Mouse (Mus musculus) cortical plate, adult 2 months (tissue): ENCODE results near the gene Sf1. TPM values are rescaled to one million over a fixed set of nuclear protein-coding genes. Genes with fewer than 3 reads are reported as not detected.

Experiments
- H3K27ac ChIP-seq: fragments of 200-500 bp; 2 replicates; pipeline ENCODE4 v1.5.1; 2012; ENCODE audit warnings: low read length, control low read depth, inconsistent platforms; ENCODE audit not compliant: insufficient read depth
- H3K4me1 ChIP-seq: fragments of 200-500 bp; 2 replicates; pipeline ENCODE4 v1.6.1; 2011; ENCODE audit warnings: low read length; ENCODE audit not compliant: control insufficient read depth, insufficient read depth
- H3K4me3 ChIP-seq: fragments of 200-500 bp; 2 replicates; pipeline ENCODE4 v1.5.1; 2011; ENCODE audit warnings: mild to moderate bottlenecking, low read length, control low read depth; ENCODE audit not compliant: insufficient read depth
- CTCF ChIP-seq: fragments of 200-500 bp; IDR thresholded peaks from 2 replicates; pipeline ENCODE4 v1.5.1; 2011; ENCODE audit warnings: mild to moderate bottlenecking, control low read depth, low read length; ENCODE audit not compliant: insufficient read depth; ENCODE audit errors: extremely low read depth
- POLR2A ChIP-seq: fragments of 200-500 bp; IDR thresholded peaks from 2 replicates; pipeline ENCODE4 v1.6.1; 2011; ENCODE audit warnings: mild to moderate bottlenecking, low read length, control low read depth; ENCODE audit not compliant: insufficient read depth; ENCODE audit errors: extremely low read depth
- polyA plus RNA-seq: library from polyadenylated mRNA; depleted of rRNA; stranded (reverse); fragments of >200 nt; gene quantifications from 2 replicates; pipeline ENCODE4 v1.2.3, GENCODE M21; 2012

Gene Sf1
- polyA plus RNA-seq, 1 experiment: 145 TPM

GRCm38 (mm10) chr19:6348717-6349116 lies 14.8 kb upstream of the Sf1 start:
- TF ChIP-seq CTCF: no peak
- no peak for TF ChIP-seq POLR2A
- H3K4me3 ChIP-seq: no peak overlapping the region
- no peak overlapping the region for H3K27ac ChIP-seq
- no peaks in the 10 kb centered on the region for H3K4me1 ChIP-seq

GRCm38 (mm10) chr19:6349215-6349983 lies 14.1 kb upstream of the Sf1 start:
- Histone ChIP-seq H3K4me1 (no peaks in the 10 kb centered on the region), H3K4me3 (no peak overlapping the region), H3K27ac (no peak overlapping the region)
- TF ChIP-seq CTCF (no peak), POLR2A (no peak)

DNA sequence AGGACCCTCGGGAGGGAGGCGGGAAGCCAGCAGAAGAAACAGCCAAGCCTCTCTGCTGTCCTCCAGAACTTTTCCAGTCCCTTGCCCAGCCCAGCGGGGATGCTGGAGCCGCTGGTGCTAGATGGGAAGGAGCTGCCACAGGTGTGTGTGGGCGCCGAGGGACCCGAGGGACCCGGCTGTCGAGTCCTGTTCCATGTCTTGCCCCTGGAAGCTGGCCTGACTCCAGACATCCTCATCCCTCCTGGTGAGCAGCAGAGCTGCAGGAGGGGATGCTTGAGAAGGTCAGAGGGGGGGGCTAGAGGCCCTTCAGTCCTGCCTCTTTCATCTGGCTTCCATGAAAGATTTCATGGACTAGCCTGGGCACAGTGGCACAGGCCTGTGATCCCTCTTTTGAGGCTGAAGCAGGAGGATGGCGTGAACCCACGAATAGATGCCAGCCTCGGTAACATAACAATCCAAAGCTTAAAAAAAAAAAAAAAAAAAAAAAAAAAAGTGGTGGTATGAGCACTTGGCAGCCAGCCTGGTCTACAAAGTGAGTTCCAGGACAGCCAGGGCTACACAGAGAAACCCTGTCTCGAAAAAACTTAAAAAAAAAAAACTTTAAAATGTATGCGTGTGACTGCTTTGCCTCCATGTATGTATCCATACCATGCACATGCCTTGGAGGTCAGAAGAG lies 11.9 kb upstream of the Sf1 start:
- Histone ChIP-seq H3K4me1 (no peaks in the 10 kb centered on the region), H3K27ac (no peak overlapping the region), H3K4me3 (no peak overlapping the region)
- no peak for TF ChIP-seq POLR2A
- no peak for TF ChIP-seq CTCF

- no peaks in the 10 kb centered on the region for H3K4me1 ChIP-seq
- no peak overlapping the region for H3K27ac ChIP-seq
- H3K4me3 ChIP-seq: no peak overlapping the region
- TF ChIP-seq POLR2A (no peak), CTCF (no peak)
Measured at GRCm38 (mm10) chr19:6352107-6352505, 11.4 kb upstream of the Sf1 start.

DNA sequence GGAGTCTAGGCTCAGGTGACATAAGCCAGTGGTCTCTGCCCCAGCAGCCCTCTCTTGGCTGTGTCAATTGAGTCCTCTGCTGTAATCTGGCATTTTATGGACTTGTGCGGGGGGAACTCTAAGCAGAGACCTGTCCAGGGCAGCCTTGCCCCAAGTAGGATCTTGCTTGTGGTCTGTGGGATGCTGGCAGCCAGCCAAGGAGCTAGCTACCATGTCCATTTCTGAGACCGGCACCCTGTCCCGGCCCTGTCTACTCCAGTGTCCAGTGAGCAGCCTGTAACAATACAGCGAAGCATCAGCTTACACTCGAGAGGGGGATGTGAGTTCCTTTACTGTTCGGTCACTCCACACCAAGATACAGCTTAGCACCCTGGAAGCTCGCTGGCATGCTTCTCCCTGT lies 9.5 kb upstream of the Sf1 start:
- H3K27ac ChIP-seq: no peak overlapping the region
- H3K4me3 ChIP-seq: no peak overlapping the region
- TF ChIP-seq CTCF (no peak), POLR2A (no peak)
- H3K4me1 ChIP-seq: no peaks in the 10 kb centered on the region

DNA sequence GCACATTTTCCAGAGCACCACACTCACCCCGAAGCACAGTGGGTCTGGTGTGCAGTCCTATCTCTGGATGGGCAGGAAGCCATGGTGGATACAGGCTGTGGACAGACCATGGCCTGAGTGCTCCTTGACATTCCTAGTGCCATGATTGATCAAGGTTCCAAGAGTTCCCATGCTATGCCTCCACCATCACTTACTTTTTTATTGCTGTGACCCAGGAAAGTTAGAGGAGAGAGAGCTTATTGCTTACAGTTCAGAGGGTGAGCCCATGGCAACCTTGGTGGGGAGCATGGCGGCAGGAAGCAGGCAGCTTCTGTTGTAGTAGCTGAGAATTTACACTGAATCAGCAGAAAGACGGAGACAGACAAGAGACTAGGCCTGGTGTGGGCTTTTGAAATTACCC lies 2.2 kb upstream of the Sf1 start:
- Histone ChIP-seq H3K27ac (no peak overlapping the region), H3K4me1 (no peaks in the 10 kb centered on the region; the same call in 1 of the 2 replicates), H3K4me3 (no peak overlapping the region)
- no peak for TF ChIP-seq CTCF
- TF ChIP-seq POLR2A: no peak

DNA sequence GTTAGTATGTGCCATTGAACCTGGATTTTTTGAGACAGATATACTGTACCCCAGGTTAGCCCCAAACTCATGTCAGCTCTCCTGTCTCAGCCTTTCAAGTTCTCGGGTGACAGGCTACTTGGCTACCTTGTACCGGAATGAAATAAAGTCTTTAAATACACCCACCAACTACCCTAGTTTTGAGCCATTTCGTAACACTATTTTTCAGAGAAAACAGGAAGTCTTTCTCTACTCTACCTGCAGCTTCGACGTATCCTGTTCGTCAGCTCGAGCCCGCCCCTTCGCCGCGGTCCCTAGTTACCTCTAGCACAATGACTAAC lies 439 bp upstream of the Sf1 start:
- Histone ChIP-seq H3K27ac (peak overlapping the region; percentile 22; the same call in 1 of the 2 replicates), H3K4me3 (peak overlapping the region; percentile 55), H3K4me1 (no peaks in the 10 kb centered on the region; the same call in 1 of the 2 replicates)
- TF ChIP-seq POLR2A (no peak), CTCF (no peak)

- peak overlapping the region; percentile 55 for H3K4me3 ChIP-seq
- TF ChIP-seq CTCF: no peak
- TF ChIP-seq POLR2A: peak; percentile 75
- no peaks in the 10 kb centered on the region; the same call in 1 of the 2 replicates for H3K4me1 ChIP-seq
- H3K27ac ChIP-seq: peak overlapping the region; percentile 98
Measured at GRCm38 (mm10) chr19:6364317-6364725, 831 bp downstream of the Sf1 start.

DNA sequence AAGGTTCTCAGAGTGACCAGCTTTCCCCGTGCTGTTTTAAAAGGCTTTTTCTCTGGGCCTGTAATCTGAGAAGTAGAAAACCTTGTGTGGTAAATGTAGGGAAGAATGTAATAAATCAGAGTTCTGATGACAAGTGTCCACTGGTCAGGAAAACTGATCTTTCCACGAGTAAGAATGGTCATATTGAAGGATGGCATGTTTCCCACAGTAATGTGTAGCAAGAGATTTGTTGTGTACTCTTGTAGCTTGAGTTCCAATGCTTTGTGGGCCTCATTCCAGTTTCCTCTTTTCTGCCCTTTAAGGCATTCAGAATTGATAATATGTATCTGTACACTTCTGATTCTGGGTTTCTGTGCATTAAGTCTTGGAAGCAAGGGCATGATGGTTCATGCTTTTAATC lies 1.4 kb downstream of the Sf1 start:
- Histone ChIP-seq H3K27ac (no peak overlapping the region), H3K4me1 (peaks cover under 1% of the 10 kb centered on the region; the same call in 1 of the 2 replicates), H3K4me3 (peak overlapping the region; percentile 55)
- no peak for TF ChIP-seq CTCF
- no peak for TF ChIP-seq POLR2A

GRCm38 (mm10) chr19:6370175-6370574 lies 6.7 kb downstream of the Sf1 start:
- no peak overlapping the region for H3K27ac ChIP-seq
- TF ChIP-seq CTCF (no peak), POLR2A (no peak)

More at GRCm38 (mm10) chr19:6370175-6370574, 6.7 kb downstream of the Sf1 start:
- H3K4me3 ChIP-seq: no peak overlapping the region
- peaks cover 2% of the 10 kb centered on the region; the same call in 1 of the 2 replicates for H3K4me1 ChIP-seq
